In genomic region chr13:49036436-49036835, GRCm38 (mm10) we compare ENCODE assay signal across 15 mouse cellular contexts.
DNase-seq lines count a peak whose midpoint lies in the region; ATAC-seq and TF ChIP-seq lines count a peak whose summit lies in the region.
"Had no signal": no experiment of that assay in that cellular context is flagged by ENCODE, and none has a peak within 500 bp of the region (broad histone marks: within the 10 kb centered on the region; RNA-seq: fewer than 3 reads in every experiment).

No protein-coding gene starts in this region.

- no peak overlapping the region for H3K27ac ChIP-seq in heart, embryonic 11.5 days (ENCODE audit: low read depth, low read length)
- H3K27ac ChIP-seq in limb, embryonic 14.5 days (replicated peaks; ENCODE audit: low read depth, low read length), result 0 out of 2 replicates have a peak overlapping the region, but pooled peaks have one; percentile 33
- H3K27ac ChIP-seq in limb, embryonic 10.5 days, result no peak overlapping the region
- no peak overlapping the region; the same call in 1 of the 2 replicates for H3K27ac ChIP-seq in embryonic facial prominence, embryonic 14.5 days (replicated peaks; ENCODE audit: low read depth, low read length)
- H3K27ac ChIP-seq in midbrain, embryonic 16.5 days (ENCODE audit: low read length), result no peak overlapping the region
- H3K27ac ChIP-seq: macrophage had no signal

- TF ChIP-seq POLR2A in limb, embryonic 14.5 days (IDR thresholded peaks at IDR 0.05; ENCODE audit: borderline replicate concordance, extremely low read depth, insufficient read depth, insufficient read length), result no peak

- no peak for DNase-seq in heart, adult 18-20 months
- no peak for DNase-seq in limb, embryonic 14.5 days (ENCODE audit: low spot score)
- DNase-seq in limb, embryonic 10.5 days (ENCODE audit: low spot score), result no peak
- no peak for DNase-seq in embryonic facial prominence, embryonic 14.5 days (ENCODE audit: low spot score)
- DNase-seq in urinary bladder, postnatal 4 days (ENCODE audit: low spot score in 2 of 2), result no peak
- DNase-seq: adrenal gland, postnatal 36 days; heart, adult 11 months; layer of hippocampus, adult 9-11 months; right cerebral cortex, adult 18-20 months had no signal

- no peak overlapping the region for H3K4me2 ChIP-seq in heart, embryonic 11.5 days
- no peak overlapping the region for H3K4me2 ChIP-seq in limb, embryonic 14.5 days (replicated peaks; ENCODE audit: low read depth, low read length, severe bottlenecking)
- H3K4me2 ChIP-seq in embryonic facial prominence, embryonic 14.5 days (ENCODE audit: low read depth, low read length), result no peak overlapping the region
- H3K4me2 ChIP-seq in midbrain, embryonic 16.5 days (ENCODE audit: low read length), result no peak overlapping the region
- H3K4me2 ChIP-seq: liver, embryonic 11.5 days had no signal

- peaks cover 10% of the 10 kb centered on the region for H3K4me1 ChIP-seq in heart, embryonic 11.5 days (ENCODE audit: control insufficient read depth, insufficient read depth, low read length)
- peaks cover 16% of the 10 kb centered on the region for H3K4me1 ChIP-seq in limb, embryonic 14.5 days (ENCODE audit: control insufficient read depth, insufficient read depth, low read length)
- no peaks in the 10 kb centered on the region for H3K4me1 ChIP-seq in limb, embryonic 10.5 days
- peaks cover 11% of the 10 kb centered on the region for H3K4me1 ChIP-seq in embryonic facial prominence, embryonic 14.5 days (ENCODE audit: control insufficient read depth, insufficient read depth, low read length)
- H3K4me1 ChIP-seq in midbrain, embryonic 16.5 days (ENCODE audit: control insufficient read depth, insufficient read depth, low read length), result no peaks in the 10 kb centered on the region

- no peaks in the 10 kb centered on the region for H3K36me3 ChIP-seq in heart, embryonic 11.5 days (ENCODE audit: control insufficient read depth, insufficient read depth, low read length)
- peaks cover 5% of the 10 kb centered on the region; the same call in 1 of the 2 replicates for H3K36me3 ChIP-seq in limb, embryonic 14.5 days (ENCODE audit: control insufficient read depth, insufficient read depth, low read length)
- H3K36me3 ChIP-seq in limb, embryonic 10.5 days, result no peaks in the 10 kb centered on the region
- H3K36me3 ChIP-seq in embryonic facial prominence, embryonic 14.5 days (ENCODE audit: control insufficient read depth, insufficient read depth, low read length), result no peaks in the 10 kb centered on the region
- H3K36me3 ChIP-seq in midbrain, embryonic 16.5 days (ENCODE audit: control insufficient read depth, insufficient read depth, low read length), result peaks cover 16% of the 10 kb centered on the region
- H3K36me3 ChIP-seq: G1E had no signal

- H3K4me3 ChIP-seq in heart, embryonic 11.5 days (ENCODE audit: low read depth, low read length), result no peak overlapping the region
- no peak overlapping the region for H3K4me3 ChIP-seq in limb, embryonic 14.5 days (replicated peaks; ENCODE audit: low read length)
- H3K4me3 ChIP-seq in limb, embryonic 10.5 days, result no peak overlapping the region
- H3K4me3 ChIP-seq in embryonic facial prominence, embryonic 14.5 days (ENCODE audit: low read depth, low read length), result no peak overlapping the region
- no peak overlapping the region for H3K4me3 ChIP-seq in midbrain, embryonic 16.5 days (ENCODE audit: low read depth, low read length)
- H3K4me3 ChIP-seq: erythroblast, embryonic 14.5 days had no signal

- no peaks in the 10 kb centered on the region for H3K27me3 ChIP-seq in heart, embryonic 11.5 days (ENCODE audit: control insufficient read depth, insufficient read depth, low read length)
- no peaks in the 10 kb centered on the region for H3K27me3 ChIP-seq in limb, embryonic 14.5 days (ENCODE audit: control insufficient read depth, insufficient read depth, low read length)
- H3K27me3 ChIP-seq in limb, embryonic 10.5 days (ENCODE audit: low read depth, poor library complexity, severe bottlenecking), result no peaks in the 10 kb centered on the region
- no peaks in the 10 kb centered on the region for H3K27me3 ChIP-seq in embryonic facial prominence, embryonic 14.5 days (replicated peaks; ENCODE audit: control insufficient read depth, insufficient read depth, low read length)
- H3K27me3 ChIP-seq in midbrain, embryonic 16.5 days (ENCODE audit: control insufficient read depth, insufficient read depth, low read depth, low read length), result no peaks in the 10 kb centered on the region

- no peaks in the 10 kb centered on the region for H3K9me3 ChIP-seq in heart, embryonic 11.5 days (replicated peaks; ENCODE audit: control insufficient read depth, low read length)
- no peaks in the 10 kb centered on the region for H3K9me3 ChIP-seq in limb, embryonic 14.5 days (ENCODE audit: control insufficient read depth, low read length)
- H3K9me3 ChIP-seq in limb, embryonic 10.5 days (replicated peaks), result no peaks in the 10 kb centered on the region
- H3K9me3 ChIP-seq in embryonic facial prominence, embryonic 14.5 days (ENCODE audit: control insufficient read depth, low read length), result peaks cover 2% of the 10 kb centered on the region; the same call in 1 of the 2 replicates
- no peaks in the 10 kb centered on the region for H3K9me3 ChIP-seq in midbrain, embryonic 16.5 days (replicated peaks; ENCODE audit: control insufficient read depth, low read length, poor library complexity, severe bottlenecking)
- H3K9me3 ChIP-seq: G1E had no signal

- 83% methylated on average over 4 of the region's 4 CpGs for WGBS in heart, embryonic 11.5 days (ENCODE audit: insufficient replicate concordance)
- 90% methylated on average over 4 of the region's 4 CpGs for WGBS in limb, embryonic 14.5 days
- WGBS in limb, embryonic 10.5 days, result 91% methylated on average over 4 of the region's 4 CpGs
- 87% methylated on average over 4 of the region's 4 CpGs for WGBS in embryonic facial prominence, embryonic 14.5 days
- WGBS in midbrain, embryonic 16.5 days, result 96% methylated on average over 4 of the region's 4 CpGs

- no peak overlapping the region for H3K9ac ChIP-seq in heart, embryonic 11.5 days (ENCODE audit: low read depth, low read length)
- no peak overlapping the region for H3K9ac ChIP-seq in limb, embryonic 14.5 days (ENCODE audit: low read depth, low read length, severe bottlenecking)
- no peak overlapping the region for H3K9ac ChIP-seq in embryonic facial prominence, embryonic 14.5 days (ENCODE audit: low read depth, low read length)
- H3K9ac ChIP-seq in midbrain, embryonic 16.5 days (ENCODE audit: low read depth, low read length), result no peak overlapping the region

- ATAC-seq in heart, embryonic 11.5 days (replicated peaks; ENCODE audit: insufficient number of reproducible peaks, low FRiP score, low TSS enrichment), result 0 out of 2 replicates have a peak, but pooled peaks have one; percentile 31
- ATAC-seq in limb, embryonic 14.5 days (ENCODE audit: low FRiP score, low read depth), result no peak
- ATAC-seq in embryonic facial prominence, embryonic 14.5 days (ENCODE audit: low read depth), result peak; percentile 20; the same call in 1 of the 2 replicates
- ATAC-seq in midbrain, embryonic 16.5 days, result peak; percentile 39; the same call in 1 of the 2 replicates
